Mouse (Mus musculus) cerebellum, adult 11 months (tissue): ENCODE results near the gene Wdr92.
"Not testable (repeated sequence)": the region's sequence is repeated elsewhere in the genome, so short reads cannot be mapped to it uniquely, and the experiment has no call there.

Experiments
- DNase-seq: peaks from one replicate; pipeline ENCODE4 v3.0.0; 2022

The Wdr92 gene

DNA sequence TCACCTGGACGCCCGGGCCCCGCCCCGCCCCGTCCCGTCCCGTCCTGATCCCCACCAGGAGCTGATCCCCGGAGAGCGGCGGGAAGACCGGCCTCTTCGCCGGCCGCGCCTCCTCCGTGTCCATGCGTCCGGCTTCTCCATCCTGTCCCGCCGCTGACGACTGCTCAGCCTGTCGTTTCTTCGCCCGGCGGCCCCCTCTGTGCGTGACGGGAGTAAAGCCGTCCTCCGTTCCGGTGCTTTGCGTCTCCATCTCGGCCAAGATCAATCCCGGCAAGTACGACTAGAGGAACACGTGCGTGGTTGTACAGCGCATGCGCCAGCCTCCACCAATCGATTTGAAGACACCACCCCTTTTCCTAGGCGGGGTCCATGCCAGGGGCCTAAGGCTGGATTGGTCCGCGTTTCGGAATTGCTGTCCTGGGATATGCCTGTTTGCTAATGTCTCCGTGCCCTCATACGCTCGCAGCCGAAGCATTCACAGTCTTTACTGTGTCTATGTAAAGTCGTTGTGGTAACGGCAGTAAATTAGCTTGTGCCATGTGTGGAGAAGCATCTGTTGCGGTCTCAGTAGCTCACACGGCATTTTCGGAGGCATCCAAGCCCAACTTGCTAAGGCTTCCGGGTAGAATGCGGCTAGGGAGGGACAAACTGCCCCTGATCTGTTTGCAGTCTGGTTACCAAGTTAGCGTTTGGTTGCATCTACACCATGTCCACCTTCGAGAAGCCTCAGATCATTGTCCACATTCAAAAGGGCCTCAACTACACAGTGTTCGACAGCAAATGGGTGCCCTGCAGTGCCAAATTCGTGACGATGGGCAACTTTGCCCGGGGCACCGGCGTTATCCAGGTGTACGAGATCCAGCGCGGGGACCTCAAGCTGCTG, 29.6 kb downstream of the Wdr92 start, which contains the start of gene Pno1:
TSS of gene Pno1 (minus strand) at position 311 of the 883 bp plus-strand sequence.
- DNase-seq: peak; percentile 96

DNA sequence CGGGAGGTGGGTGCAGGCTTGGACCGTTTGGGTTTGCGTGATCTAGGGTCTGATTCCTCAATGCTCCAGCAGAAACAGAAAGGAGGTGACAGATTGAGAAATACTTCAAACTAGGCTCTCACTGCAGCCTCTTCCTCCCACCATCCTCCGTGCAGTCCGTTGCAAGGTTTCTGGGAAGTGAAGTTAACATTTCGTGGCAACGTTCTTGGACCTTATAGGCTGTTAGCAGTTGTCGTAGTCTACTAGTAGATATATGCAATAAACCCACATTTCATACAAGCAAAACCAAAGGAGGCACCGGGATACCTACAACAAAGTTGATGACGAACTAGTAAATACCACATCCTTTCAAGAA, 30.2 kb downstream of the Wdr92 start:
- DNase-seq: no peak

DNA sequence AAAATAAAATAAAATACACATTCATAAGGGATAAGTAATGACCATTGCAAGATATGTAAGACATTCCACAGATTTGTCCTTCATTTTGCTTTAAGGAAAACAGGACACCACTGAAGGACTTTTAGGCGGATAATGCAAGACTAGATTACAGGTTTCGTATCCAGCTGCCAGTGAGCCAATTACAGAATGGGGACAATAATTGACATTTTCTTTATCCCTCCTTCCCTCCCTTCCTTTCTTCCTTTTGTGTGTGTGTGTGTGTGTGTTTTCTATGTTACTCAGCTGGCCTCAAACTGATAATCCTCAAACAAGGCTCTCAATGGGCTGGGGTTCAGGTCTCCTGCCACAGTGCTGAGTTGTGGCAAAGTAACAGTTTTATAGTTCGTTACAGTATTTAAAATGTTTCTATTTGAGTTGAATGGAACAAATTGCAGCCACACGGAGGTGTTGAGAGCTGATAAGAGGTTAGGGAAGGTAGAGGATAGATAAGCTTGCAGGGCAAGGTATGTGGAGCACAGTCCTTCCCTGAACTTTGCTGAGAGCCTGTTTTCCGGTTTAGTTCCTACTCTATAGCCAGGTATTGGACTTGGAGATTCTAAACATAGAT, 31.1 kb downstream of the Wdr92 start:
- no peak for DNase-seq

DNA sequence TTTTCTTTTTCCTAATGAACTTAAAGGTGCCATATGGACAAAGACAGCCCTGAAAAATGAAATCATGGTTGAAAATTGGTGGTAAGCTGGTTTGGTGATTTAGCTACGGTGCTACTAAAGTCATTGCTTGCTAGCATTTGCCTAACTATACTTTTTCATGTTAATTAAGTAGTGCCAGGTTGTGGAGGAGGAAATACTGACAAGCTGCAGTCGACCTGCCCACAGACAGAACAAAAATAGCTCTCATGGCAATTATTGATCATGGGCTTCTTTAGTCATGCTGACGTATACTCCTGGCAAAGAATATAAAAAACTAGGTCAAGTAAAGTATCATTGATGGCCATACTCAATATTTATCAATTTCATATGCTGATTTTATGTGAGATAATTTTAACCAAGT, 33.6 kb downstream of the Wdr92 start:
- no peak for DNase-seq

DNA sequence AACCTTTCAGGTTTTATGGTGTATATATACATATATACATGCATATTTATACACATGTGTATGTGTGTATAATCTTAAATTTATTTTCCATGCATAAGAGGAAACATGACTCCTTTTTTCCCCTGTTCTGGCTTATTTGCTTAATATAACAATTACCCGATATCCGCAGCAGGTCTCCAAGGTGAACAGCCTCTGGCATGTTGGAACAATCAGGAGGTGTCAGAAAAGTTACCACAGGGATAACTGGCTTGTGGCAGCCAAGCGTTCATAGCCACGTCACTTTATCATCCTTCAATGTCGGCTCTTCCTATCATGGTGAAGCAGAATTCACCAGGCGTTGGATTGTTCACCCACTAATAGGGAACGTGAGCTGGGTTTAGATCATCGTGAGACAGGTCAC, 39.2 kb downstream of the Wdr92 start:
- DNase-seq: no peak

DNA sequence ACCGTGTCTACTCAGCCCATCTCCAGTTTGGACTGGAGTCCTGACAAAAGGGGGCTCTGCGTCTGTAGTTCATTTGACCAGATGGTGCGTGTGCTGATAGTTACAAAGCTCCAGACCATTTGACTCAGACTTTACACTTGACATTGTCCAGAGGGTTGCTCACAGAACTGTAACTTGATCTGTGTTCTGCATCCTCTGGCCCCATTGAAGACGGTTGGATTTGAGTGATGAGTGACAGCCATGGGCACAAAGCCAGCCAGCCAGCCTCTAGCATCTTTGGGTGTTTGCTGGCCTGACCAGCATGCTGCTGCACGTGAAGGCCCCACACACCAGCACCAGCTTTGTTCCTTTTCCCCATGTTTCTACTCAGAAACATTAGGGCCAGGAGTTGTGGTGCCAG, 50.9 kb downstream of the Wdr92 start:
- no peak for DNase-seq

DNA sequence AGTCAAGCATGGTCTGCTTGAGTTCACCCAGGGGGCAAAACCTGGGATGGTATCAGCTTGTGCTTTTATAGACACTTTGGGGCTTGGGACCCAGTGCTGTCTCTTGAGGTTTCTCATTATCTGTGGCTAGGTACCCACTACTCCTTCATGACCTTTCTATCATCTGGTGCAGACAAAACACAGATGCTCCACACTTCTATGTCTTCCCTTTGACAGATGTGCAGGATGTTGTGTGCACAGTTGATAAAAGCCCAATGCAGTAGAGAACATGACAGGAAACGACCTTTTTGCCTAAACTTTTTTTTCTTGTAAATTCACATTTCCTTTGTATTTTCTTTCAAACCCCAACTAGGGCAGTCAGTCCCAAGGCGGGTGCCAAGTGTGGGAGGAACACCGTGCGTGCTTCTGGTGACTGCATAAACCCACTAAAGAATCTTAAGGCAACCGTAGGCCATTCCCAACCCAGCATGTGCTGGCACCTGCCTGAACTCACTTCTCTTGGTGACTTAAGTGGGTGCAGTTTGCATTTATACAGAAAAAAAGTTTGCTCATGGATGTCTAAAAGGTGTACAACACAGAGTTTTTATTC, 54.6 kb downstream of the Wdr92 start:
- no peak for DNase-seq

DNA sequence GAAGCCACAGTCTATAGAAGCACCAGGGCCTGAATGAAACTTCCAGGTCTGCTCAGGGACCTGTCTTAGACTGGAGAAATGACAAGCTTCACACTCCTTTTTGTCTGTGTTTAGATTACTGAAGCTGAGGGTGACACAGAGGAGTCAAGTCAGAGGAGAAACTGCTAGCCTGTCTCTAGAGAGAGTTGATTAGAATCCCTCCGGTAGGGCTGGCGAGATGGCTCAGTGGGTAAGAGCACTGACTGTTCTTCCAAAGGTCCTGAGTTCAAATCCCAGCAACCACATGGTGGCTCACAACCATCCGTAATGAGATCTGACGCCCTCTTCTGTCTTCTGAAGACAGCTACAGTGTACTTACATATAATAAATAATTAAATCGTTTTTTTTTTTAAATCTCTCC, 56.7 kb downstream of the Wdr92 start:
- not testable (repeated sequence) for DNase-seq

DNA sequence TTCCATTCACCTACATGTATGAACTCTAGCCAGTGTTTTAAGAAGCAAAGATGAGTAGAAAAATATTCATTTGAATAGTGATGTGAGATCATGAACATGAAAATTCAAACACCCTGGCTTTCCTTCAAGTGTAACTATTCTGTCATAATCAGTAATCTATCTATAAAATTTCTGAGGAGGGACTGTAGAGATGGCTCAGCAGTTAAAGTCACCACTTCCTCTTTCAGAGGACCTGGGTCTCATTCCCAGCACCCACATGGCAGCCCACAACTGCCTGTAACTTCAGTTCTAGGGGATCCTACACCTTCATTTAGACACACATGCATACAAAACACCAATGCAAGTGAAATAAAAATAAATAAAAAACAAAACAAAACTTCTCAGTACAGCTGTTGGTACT, 66.8 kb downstream of the Wdr92 start:
- DNase-seq: no peak

DNA sequence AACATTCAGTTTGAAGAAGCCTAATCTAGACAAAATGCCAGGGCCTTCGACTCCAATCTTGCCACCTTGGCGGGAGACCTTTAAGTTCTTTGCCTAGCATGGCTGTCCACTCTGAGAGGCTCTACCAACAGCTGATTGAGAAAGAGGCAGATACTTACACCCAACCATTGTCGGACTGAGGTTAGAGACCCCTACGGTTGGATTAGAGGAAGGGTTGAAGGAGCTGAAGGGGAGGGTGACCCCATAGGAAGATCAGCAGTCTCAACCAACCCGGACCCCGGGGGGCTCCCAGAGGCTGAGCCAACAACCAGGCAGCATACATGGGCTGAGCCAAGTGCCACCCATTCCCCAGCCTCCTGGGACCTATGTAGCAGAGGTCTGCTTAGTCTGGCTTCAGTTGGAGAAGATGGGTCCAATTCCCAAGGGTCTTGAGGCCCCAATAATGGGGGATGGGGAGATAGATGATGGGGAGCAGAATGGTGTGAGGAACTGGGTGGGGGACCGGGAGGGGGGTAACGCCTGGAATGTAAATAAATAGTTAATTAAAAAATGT, 75.0 kb downstream of the Wdr92 start:
- DNase-seq: peak; percentile 27

DNA sequence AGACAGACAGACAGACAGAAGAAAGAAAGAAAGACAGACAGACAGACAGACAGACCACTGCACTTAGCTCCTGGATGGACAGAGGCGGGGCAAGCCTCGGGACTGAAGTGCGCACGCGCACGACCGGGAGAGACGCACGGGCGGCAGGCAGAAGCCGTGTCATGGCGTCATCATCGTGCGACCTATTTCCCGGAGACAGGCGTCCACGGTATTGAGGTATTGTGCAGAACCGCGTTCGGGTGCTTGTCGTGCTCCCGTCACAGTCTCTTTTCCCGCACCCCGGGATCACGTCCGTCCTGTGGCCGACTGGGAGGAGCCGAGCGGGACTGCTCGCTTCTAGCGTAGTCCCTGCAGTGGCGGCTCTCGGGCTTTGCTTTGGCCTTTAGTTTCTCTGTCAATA, 75.5 kb downstream of the Wdr92 start, which contains the start of gene C1d:
TSS of gene C1d (plus strand) at position 137 of the 400 bp plus-strand sequence.
- DNase-seq: peak; percentile 94

DNA sequence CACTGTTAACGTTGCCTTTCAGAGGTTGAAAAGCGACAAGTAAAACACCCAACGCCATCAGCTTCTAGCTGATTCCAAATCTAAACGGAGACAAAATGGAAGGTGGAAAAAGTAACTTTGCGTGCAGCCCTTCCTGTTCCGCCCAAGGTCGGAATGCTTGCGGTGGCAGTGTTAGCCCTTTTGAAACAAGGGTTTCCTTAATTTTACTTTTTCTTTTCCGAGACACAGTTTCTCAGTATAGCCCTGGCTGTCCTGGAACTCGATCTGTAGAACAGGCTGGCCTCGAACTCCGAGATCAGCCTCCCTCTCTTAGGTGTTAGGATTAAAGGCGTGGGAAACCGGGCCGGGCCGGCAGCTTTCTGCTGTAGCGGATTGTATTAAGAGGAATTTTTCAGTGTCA, 76.0 kb downstream of the Wdr92 start:
- DNase-seq: peak; percentile 11

DNA sequence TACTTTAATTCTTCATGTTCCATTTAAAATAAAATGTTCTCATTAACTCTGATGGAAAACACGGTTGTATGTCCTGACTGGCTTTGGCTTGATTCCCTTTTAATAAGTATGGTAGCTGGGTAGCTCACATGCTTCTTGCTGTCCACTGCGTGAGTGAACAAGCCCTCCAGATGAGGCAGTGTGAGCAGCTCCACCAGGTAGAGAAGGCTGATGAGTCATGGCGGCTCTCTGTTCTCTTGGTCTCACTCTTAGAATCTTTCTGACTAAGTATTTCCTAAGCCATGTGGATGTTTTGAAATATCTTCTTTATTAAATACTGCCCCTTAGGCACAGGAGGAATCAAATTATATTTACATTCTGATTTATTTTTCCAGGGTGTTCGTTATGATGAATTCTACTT, 85.3 kb downstream of the Wdr92 start:
- no peak for DNase-seq

DNA sequence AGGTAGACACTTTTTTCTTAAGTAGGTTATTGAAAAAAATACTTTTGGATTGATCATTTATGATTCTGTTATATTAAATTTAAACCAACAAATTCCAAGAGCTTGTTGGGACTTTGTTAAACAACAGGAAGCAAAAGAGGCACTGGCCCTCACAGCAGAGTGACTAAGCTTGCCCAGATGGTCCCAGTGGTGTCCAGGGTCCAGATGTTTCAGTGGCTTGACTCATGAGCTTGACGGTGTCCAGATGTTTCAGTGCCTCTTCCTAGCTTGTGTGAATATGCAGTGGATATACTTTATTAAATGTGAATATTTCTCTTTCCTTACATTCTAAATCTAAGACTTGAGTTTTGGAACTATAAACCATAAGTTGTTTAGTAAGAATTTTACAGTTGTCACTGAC, 86.9 kb downstream of the Wdr92 start:
- DNase-seq: no peak

DNA sequence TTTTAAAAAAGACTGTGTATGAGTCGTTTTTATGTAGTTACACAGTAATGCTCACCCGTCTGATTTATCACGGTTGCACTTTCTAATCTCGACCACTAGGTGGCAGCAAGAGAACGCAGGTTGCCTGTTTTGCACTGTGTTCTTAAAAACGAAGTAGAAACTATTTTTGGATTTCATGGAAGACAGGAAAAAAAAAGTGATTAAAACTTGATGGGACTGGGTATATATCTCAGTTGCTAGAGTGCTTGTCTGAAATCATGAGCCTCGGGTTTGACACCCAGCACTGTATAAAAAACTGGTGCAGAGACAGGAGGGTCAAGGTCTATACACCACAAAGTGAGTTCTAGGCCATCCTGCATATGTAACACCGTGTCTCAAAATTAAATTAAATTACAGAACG, 98.1 kb downstream of the Wdr92 start:
- DNase-seq: peak; percentile 14
